Mouse (Mus musculus) right cerebral cortex, postnatal 14 days (tissue): ENCODE measurements around the gene Snx32.
A peak's percentile ranks its signal among the peaks of the same experiment; 100 is the strongest.

Experiments used
- DNase-seq: peaks from one replicate; pipeline ENCODE4 v3.0.0; 2022

Snx32 gene

GRCm38 (mm10) chr19:5510031-5511026 lies at the start of gene Snx32:
Snx32 (minus strand) TSS chr19:5510538.
- peak; percentile 99 for DNase-seq

- no peak for DNase-seq
These were observed 49.5 kb upstream of the Snx32 start for GRCm38 (mm10) chr19:5559631-5560456.

- no peak for DNase-seq
These were observed 48.9 kb upstream of the Snx32 start for GRCm38 (mm10) chr19:5559229-5559628.

GRCm38 (mm10) chr19:5558770-5559169 lies 48.4 kb upstream of the Snx32 start:
- DNase-seq: no peak

- DNase-seq: no peak
These were observed 47.8 kb upstream of the Snx32 start for GRCm38 (mm10) chr19:5558169-5558568.

GRCm38 (mm10) chr19:5554212-5554611 lies 43.9 kb upstream of the Snx32 start:
- DNase-seq: peak; percentile 3

- DNase-seq: peak; percentile 0
These were observed 43.5 kb upstream of the Snx32 start for GRCm38 (mm10) chr19:5553802-5554201.

GRCm38 (mm10) chr19:5547471-5548056 lies 37.2 kb upstream of the Snx32 start:
- DNase-seq: no peak

GRCm38 (mm10) chr19:5544031-5544430 lies 33.7 kb upstream of the Snx32 start:
- DNase-seq: no peak

- DNase-seq: no peak
These were observed 33.0 kb upstream of the Snx32 start for GRCm38 (mm10) chr19:5543362-5543761.

- DNase-seq: no peak
These were observed 28.4 kb upstream of the Snx32 start for GRCm38 (mm10) chr19:5538786-5539185.

- DNase-seq: no peak
These were observed 22.2 kb upstream of the Snx32 start for GRCm38 (mm10) chr19:5532520-5532919.

GRCm38 (mm10) chr19:5530138-5530524 lies 19.8 kb upstream of the Snx32 start:
- DNase-seq: no peak

GRCm38 (mm10) chr19:5529325-5530137 lies 19.2 kb upstream of the Snx32 start:
- peak; percentile 94 for DNase-seq

- DNase-seq: no peak
These were observed 14.9 kb upstream of the Snx32 start for GRCm38 (mm10) chr19:5525204-5525603.

GRCm38 (mm10) chr19:5518721-5519120 lies 8.4 kb upstream of the Snx32 start:
- no peak for DNase-seq

GRCm38 (mm10) chr19:5516906-5517505 lies 6.7 kb upstream of the Snx32 start:
- DNase-seq: no peak

GRCm38 (mm10) chr19:5515840-5516777 lies 5.8 kb upstream of the Snx32 start:
- no peak for DNase-seq

GRCm38 (mm10) chr19:5513005-5513349 lies 2.6 kb upstream of the Snx32 start:
- no peak for DNase-seq

- DNase-seq: no peak
These were observed 2.0 kb upstream of the Snx32 start for GRCm38 (mm10) chr19:5512091-5513004.
